Mouse (Mus musculus): Measurements from ENCODE around the gene Gm20425.

Gene Gm20425

GRCm38 (mm10) chr9:103225464-103225863, 4.6 kb downstream of the Gm20425 start:
- no peak for DNase-seq (ENCODE audit: low spot score in 2 of 2)

GRCm38 (mm10) chr9:103224721-103225120, 5.4 kb downstream of the Gm20425 start:
- no peak for DNase-seq (ENCODE audit: low spot score in 2 of 2)

GRCm38 (mm10) chr9:103214281-103214680, 15.8 kb downstream of the Gm20425 start:
- DNase-seq (ENCODE audit: low spot score in 2 of 2), result no peak

- no peak for DNase-seq (ENCODE audit: low spot score in 2 of 2)
Observed at GRCm38 (mm10) chr9:103213631-103214030, 16.5 kb downstream of the Gm20425 start.

GRCm38 (mm10) chr9:103212654-103213420, 17.3 kb downstream of the Gm20425 start:
- peak in 1 of 2 experiments; percentile 40 for DNase-seq (ENCODE audit: low spot score in 2 of 2)

- DNase-seq (ENCODE audit: low spot score in 2 of 2), result peak in 1 of 2 experiments; percentile 21
Observed at GRCm38 (mm10) chr9:103208802-103209423, 21.2 kb downstream of the Gm20425 start.

GRCm38 (mm10) chr9:103207846-103208245, 22.3 kb downstream of the Gm20425 start:
- peak; percentile 69 to 74 for DNase-seq (ENCODE audit: low spot score in 2 of 2)

GRCm38 (mm10) chr9:103205786-103206185, 24.3 kb downstream of the Gm20425 start:
- no peak for DNase-seq (ENCODE audit: low spot score in 2 of 2)

- peak; percentile 96 for DNase-seq (ENCODE audit: low spot score in 2 of 2)
Observed at GRCm38 (mm10) chr9:103201561-103202260, 28.4 kb downstream of the Gm20425 start, which contains the start of gene Srprb. Srprb (minus strand) TSS chr9:103202137.

- DNase-seq (ENCODE audit: low spot score in 2 of 2), result no peak
Observed at GRCm38 (mm10) chr9:103188416-103188815, 41.7 kb downstream of the Gm20425 start.

GRCm38 (mm10) chr9:103186747-103187146, 43.4 kb downstream of the Gm20425 start:
- DNase-seq (ENCODE audit: low spot score in 2 of 2), result peak; percentile 57 to 59

GRCm38 (mm10) chr9:103185946-103186345, 44.2 kb downstream of the Gm20425 start:
- DNase-seq (ENCODE audit: low spot score in 2 of 2), result no peak

GRCm38 (mm10) chr9:103184855-103185254, 45.3 kb downstream of the Gm20425 start:
- DNase-seq (ENCODE audit: low spot score in 2 of 2), result no peak

- no peak for DNase-seq (ENCODE audit: low spot score in 2 of 2)
Observed at GRCm38 (mm10) chr9:103181886-103182285, 48.2 kb downstream of the Gm20425 start.

- DNase-seq (ENCODE audit: low spot score in 2 of 2), result peak; percentile 76 to 78
Observed at GRCm38 (mm10) chr9:103180807-103181565, 49.1 kb downstream of the Gm20425 start.

- peak in 1 of 2 experiments; percentile 46 for DNase-seq (ENCODE audit: low spot score in 2 of 2)
Observed at GRCm38 (mm10) chr9:103180303-103180702, 49.8 kb downstream of the Gm20425 start.

- no peak for DNase-seq (ENCODE audit: low spot score in 2 of 2)
Observed at GRCm38 (mm10) chr9:103175692-103176091, 54.4 kb downstream of the Gm20425 start.

- no peak for DNase-seq (ENCODE audit: low spot score in 2 of 2)
Observed at GRCm38 (mm10) chr9:103174771-103175519, 55.2 kb downstream of the Gm20425 start.

- no peak for DNase-seq (ENCODE audit: low spot score in 2 of 2)
Observed at GRCm38 (mm10) chr9:103168771-103169170, 61.3 kb downstream of the Gm20425 start.

- DNase-seq (ENCODE audit: low spot score in 2 of 2), result no peak
Observed at GRCm38 (mm10) chr9:103168046-103168445, 62.1 kb downstream of the Gm20425 start.

- DNase-seq (ENCODE audit: low spot score in 2 of 2), result no peak
Observed at GRCm38 (mm10) chr9:103163806-103164205, 66.3 kb downstream of the Gm20425 start.
